Mouse (Mus musculus) mouse embryonic stem cell (cell line): Measurements from ENCODE around the gene Slc35b2.

ENCODE experiments used
- in situ Hi-C, 2 experiments: fragments of 300-500 bp; cut with MboI; formaldehyde crosslinking; loops; 1 replicate in 1 of 2; 3 replicates in 1 of 2; pipeline ENCODE4 v1.14.3; 2019 to 2020; ENCODE audit warnings: low sequenced_read_pairs in 2 of 2, low pct_unique_long_range_greater_than_20kb in 1 of 2, mixed read lengths in 1 of 2; ENCODE audit not compliant: unreplicated experiment in 1 of 2

Slc35b2 gene

DNA sequence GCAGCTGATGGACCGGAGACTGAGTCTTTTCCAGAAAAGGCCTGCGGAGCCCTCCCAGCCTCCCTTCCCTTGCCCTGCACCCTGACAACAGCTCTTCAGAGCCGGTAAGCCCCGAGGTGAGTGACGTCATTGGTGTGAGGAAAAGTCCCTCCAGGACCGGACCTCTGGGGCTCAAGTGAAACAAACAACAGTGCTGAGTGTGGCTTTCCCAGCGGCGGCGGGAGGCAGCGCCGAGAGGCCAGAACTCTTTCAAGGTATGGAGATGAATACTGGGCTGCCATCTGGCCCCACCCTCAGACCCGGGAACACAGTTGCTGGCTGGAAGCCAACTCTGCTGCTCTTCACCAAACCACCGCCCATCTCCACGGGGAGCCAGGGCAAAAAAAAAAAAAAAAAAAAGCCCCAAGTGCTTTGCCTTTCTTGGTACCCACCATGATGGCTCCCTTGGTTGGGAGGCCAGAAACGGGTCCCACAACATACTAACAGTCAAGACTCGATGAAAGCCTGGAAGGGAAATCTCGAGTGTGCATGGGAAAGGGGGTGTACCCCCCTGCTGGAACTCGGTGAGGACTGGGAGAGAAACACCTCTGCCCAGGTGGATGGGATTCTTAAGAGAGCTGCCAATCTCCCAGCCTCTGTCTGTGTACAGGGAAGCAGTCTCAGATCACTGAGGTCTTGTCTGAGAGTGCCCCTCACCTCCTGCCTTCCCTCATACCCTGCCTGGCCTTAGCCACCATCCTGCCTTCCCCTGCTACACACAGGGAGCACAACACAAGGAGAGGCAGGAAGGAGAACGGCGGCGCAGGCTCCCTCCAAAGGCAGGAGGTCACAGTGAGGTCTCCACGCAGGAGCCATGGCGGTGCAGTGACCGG, 19.4 kb upstream of the Slc35b2 start:
- in situ Hi-C loops: no loop called here

DNA sequence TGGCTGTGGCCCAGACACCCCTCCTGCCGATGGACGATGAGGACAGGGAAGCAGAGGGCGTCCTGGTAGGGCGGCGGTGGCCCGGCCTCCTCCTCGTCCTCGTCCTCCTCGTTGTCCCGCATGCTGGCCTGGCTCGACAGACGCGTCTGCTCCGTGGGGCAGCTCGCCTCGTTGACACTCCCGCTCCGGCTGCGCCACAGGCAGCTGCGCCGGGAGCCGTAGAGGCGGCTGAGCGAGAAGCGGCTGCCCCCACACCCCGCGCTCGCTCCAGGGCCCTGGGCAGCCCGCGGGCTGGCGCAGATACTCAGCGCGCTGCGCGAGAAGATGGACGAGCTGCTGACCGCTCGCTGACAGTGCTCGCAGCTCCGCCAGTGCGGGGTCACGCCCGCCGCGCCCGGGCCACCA, 18.8 kb upstream of the Slc35b2 start:
- in situ Hi-C loops: no loop called here

DNA sequence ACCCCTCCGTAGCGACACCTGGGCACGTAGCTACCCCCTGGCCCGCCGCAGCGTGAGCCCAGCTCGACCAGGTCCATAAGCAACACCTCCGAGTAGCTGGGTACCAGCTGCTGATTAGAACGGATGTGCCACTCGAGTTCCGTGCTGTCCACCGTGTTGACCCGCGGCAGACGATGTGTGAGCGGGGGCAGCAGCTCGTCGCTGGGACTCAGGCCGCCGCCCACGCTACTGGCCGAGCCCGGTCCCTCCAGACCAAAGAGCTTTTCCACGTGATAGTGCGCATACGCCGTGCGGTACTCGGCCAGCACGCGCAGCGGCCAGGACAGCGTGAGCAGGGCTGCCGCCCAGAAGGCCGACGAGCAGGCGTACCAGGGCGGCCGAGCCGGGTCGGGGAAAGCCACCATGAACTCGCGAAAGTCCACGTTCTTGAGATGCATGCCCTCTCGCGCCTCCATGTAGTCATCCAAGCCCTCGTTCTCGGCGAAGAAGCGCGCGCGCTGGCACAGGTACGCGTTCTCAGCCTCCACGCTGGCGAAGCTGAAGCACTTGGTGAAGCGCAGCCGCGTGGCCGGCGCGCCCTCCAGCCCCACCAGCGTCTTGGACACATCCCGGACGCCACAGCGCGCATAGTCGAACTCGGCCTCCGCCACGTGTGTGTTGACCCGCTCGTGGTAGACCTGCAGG, 18.3 kb upstream of the Slc35b2 start:
- in situ Hi-C loops: no loop called here

DNA sequence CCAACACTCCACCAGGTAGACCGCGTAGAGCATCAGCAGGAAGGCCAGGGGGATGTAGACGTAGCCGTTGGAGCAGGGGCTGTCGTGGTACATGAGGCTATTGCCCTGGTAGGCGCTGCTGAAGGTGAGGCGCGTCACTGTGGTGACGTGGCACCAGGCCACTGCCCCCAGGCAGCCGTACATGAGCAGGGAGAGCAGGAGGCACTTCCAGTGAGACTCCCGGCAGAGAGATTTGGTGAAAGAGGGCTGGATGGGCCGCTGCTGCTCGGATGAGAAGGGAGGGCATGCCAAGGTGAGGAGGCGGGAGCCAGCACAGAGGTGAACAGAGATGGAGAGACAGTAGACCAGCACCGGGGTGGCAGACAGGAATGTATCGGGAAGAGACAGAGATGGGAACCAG, 16.7 kb upstream of the Slc35b2 start:
- in situ Hi-C loops: no loop called here

DNA sequence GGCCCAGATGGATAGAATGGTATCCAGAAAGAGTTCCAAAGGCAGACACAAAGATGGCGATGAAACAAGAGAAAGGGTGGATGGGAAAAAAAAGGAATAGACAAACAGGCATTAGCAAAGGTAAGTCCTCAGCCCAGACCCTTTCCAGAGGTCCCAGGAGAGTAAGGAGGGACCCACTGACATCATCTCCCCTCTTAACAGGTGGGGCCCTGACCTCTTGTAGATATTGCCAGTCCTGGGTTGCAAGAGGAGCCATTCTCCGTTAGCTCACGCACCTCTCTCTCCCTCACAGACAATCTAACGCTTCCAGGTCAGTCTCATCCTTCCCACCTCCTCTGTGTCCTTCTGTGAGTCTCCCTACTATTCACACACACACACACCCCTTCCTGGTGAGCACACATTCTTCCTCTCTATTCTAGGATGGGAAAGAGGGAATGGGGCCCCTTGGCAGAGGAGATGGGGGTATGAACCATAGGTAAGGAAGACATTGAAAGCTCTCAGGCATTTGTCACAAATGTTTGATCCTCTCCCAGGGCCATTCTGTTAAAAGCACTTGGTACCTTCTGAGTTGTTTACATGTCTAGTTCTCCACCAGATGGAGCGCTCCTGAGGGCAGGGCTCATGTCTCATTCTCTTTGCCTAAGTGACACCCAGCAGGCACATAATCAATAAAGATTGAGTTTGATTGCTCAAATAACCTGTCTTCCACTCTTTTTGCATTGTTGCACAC, 16.0 kb upstream of the Slc35b2 start:
- in situ Hi-C loops: no loop called here

DNA sequence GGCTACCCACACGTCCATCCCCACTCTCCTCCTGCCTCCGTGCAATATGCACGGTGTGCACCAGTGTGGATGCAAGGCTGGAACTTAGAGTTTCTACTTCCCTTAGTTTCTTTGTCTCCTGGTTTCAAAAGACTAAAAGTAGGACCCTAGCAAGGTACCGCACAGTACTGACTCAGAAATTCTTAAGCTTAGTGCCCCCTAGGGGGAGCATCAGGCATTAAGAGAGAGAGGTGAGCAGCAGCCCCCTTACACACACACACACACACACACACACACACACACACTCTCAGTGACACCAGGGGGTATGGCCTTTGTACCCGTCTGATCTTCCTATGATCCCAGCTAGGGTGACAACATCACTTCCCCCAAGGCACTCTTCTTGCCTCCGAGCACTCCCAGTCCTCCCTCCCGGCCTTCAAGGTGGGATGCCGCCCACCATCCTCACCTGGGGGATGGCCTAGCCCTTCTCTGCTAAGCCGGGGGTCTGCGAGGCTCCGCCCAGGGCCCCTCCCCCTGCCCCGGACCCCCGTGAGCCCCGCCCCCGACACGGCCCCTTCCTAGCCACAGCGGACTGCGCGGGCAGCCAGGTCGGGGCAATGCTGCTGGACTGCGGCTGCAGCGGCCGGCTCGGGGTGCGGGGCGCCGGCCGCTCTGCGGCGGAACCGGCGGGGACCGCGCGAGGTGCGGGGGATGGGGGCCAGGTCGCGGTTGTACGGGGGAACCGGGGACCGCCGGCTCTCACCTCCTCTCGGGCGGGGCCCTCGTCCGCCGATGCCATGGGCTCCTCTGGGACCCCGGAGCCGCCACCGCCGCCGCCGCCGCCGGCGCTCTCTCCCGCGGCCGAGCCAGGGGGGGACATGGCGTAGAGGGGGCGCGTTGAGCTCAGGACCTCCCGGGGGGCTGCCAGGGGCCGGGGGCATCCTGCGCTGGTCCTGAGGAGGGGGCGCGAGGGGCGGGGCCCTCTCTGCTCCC, 14.8 kb upstream of the Slc35b2 start:
- in situ Hi-C loops: no loop called here

DNA sequence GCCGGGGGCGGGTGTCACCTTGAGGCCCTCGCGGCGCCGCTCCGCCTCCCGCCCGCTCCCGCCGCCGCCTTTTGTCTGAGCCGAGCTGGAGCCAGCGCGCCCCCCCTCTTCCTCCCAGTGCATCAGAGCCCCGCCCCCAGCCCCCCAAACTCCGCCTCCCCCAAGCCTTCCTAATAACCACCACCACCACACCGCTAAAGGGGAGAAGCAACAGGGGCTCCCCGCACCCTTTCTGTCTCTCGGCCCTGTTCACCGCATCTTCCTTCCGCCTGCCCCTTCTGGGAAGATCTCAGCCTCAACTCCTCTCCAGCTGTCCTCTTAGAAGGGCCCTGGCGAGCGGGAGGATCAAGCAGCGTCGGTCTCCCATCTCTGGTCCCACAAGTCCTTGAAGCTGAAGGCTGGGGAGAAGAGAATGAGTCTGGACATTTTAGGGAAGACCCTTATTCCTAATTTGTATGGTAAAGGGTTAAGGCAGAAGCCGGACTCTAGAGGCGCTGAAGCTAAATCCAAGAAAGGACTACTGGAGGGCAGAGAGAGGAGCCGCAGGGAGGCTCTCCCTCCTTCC, 14.0 kb upstream of the Slc35b2 start, which contains the start of gene Tmem151b:
Gene Tmem151b (minus strand): TSS at position 61 of the 565 bp plus-strand sequence.
- in situ Hi-C loops: loop anchor here in 1 of 2 experiments (5.0 kb wide), 1 partner anchor 72 kb away; the partner anchor contains the start of gene Spats1

DNA sequence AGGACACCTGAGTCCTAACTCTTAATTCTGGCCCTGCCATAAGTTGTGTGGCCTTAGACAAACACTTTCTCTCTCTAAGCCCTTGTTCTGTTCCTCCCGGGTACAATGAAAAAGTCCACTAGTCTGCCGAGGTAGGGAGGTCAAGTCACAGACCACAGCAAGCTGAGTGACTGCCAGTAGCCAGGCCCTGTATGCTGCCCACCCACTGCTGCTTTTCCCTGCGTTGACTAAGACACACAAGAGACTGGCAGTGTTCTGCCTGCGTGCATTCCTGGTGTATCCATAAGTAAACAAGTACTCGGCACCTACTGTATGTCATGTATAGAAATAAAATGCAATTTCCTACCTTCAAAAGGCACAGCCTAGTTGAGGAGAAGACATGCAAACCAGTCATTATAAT, 13.4 kb upstream of the Slc35b2 start:
- in situ Hi-C loops: loop anchor here in 1 of 2 experiments (5.0 kb wide), 1 partner anchor 73 kb away; the partner anchor contains the start of gene Spats1

DNA sequence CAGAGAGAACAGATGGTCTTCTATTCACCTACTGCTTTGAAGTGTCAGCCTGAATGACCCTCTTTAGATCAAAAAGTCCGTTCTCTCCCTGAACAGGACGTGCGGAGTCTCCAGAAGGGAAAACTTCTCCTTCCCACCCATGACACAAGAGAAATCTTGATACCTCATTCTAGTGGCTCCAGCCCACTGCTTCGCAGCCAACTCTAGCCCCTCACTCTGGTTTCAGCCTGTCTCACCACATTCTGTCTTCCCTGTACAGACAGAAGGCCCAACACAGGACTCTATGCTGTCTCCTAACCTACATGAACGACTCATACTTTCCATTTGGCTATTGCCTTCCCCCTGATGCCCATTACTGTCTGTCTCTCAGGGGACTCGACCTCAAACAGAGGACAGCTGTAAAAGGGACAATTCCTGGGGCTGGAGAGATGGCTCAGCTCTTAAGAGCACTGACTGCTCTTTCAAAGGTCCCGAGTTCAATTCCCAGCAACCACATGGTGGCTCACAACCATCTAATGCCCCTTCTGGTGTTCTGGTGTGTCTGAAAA, 12.4 kb upstream of the Slc35b2 start:
- in situ Hi-C loops: loop anchor here in 1 of 2 experiments (5.0 kb wide), 1 partner anchor 74 kb away; the partner anchor contains the start of gene Spats1

DNA sequence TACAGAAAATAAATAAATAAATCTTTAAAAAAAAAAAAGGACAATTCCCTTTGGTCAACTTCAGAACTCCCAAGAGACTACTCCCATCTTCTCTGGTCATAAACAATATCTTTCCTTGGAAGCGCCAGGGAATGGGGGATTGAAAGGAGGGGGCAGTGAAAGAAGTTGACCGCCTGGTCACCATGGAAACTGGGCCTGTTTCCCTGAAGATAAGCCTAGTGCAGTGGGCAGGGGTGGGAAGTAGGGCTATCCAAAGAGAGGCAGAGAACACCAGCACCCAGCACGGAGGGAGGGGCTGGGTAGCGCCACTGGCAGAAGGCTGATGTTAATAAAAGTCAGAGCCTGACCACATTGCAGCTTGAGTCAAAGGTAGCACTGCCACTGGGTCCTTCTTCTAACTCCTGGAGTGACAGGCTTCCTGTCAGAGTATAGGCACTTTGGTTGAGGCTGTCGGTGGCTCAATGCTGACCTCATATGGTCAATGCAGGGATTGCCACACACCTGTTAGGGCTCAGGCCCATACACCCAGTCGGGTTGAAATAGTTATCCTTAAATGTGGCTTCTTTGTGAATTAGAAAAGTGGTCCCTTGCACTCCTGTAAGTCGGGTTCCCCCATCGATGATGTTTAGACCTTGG, 11.7 kb upstream of the Slc35b2 start:
- in situ Hi-C loops: loop anchor here in 1 of 2 experiments (5.0 kb wide), 1 partner anchor 75 kb away; the partner anchor contains the start of gene Spats1

DNA sequence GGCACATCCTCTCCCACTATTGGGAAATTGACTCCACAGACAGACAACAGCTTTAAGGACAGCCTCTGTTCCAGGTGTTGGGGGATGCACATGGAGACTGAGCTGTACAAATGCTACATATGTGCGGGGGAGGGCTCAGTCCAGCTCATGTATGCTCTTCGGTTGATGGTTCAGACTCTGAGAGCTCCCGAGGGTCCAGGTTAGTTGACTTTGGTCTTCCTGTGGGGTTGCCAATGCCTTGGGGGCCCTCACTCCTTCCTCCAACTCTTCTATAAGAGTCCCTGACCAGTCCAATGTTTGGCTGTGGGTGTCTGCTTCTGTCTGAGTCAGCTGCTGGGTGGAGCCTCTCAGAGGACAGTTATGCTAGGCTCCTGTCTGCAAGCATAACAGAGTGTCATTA, 10.6 kb upstream of the Slc35b2 start:
- in situ Hi-C loops: loop anchor here in 1 of 2 experiments (5.0 kb wide), 1 partner anchor 76 kb away; the partner anchor contains the start of gene Spats1

DNA sequence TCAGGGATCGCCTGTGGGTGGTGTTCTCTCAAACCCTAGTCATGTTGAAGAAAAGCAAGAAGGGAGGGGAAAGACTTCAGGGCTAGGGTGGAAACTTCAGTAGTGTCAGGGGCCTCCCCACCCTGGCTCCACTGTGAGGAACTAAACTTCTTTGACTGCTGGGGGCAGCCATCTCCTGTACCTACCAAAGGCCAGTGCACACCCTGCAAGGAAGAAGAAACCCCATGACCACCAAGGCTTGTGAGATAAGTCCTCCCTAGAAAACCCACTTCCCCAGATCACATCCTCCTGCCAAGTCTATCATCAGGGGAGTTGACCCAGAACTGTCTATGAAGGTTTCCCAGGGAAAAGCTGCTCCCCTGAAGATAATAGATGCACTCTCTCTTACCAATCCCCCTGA, 9.3 kb upstream of the Slc35b2 start:
- in situ Hi-C loops: loop anchor here in 1 of 2 experiments (5.0 kb wide), 1 partner anchor 77 kb away; the partner anchor contains the start of gene Spats1

DNA sequence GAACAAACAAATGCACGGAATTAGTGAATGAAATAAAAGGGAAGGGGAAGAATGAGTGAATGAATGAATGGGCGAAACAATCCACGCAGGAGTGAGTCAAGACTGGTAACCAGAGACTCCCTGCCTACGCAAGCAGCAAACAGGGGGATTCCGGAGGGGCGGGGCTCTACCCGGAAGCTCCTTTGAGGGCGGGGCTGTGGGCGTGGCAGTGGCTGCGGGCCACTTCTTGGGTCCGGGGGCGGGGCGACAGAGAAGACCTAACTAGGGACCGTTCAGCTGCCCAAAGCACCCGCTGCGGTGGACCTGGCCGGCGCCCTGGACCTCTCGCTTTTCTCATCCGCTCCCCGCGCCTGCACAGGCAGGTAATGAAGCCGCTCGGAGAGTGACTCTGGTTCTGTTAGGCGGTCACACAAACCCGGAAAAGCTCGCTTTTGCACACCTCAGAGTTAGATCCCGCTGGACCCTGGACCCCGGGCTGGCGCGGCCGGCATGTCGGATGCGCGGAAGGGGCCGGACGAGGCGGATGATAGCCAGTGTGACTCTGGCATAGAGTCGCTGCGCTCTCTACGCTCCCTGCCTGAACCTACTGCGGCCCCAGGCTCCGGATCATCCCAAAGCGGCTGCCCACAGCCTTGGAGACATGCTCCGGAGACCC, 8.1 kb upstream of the Slc35b2 start, which contains the start of gene Nfkbie:
Gene Nfkbie (plus strand): TSS at position 252 of the 655 bp plus-strand sequence.
- in situ Hi-C loops: loop anchor here in 1 of 2 experiments (5.0 kb wide), 1 partner anchor 78 kb away; the partner anchor contains the start of gene Spats1

DNA sequence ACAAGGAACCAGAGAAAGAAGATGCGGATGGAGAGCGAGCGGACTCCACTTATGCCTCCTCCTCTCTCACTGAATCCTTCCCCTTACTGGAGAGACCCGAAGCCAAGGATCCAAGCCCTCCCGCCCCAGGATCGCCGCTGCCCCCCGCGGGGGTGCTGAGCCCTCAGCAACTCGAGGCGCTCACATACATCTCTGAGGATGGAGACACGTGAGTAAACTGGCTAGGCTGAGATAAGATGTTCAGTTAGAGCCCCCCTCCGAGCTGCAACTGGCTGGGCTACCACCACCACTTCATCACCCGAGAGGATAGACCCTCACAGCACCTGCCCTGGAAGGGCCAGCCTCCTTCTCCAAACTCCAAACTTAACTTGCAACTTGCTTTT, 7.6 kb upstream of the Slc35b2 start:
- in situ Hi-C loops: loop anchor here in 1 of 2 experiments (5.0 kb wide), 1 partner anchor 79 kb away; the partner anchor contains the start of gene Spats1

DNA sequence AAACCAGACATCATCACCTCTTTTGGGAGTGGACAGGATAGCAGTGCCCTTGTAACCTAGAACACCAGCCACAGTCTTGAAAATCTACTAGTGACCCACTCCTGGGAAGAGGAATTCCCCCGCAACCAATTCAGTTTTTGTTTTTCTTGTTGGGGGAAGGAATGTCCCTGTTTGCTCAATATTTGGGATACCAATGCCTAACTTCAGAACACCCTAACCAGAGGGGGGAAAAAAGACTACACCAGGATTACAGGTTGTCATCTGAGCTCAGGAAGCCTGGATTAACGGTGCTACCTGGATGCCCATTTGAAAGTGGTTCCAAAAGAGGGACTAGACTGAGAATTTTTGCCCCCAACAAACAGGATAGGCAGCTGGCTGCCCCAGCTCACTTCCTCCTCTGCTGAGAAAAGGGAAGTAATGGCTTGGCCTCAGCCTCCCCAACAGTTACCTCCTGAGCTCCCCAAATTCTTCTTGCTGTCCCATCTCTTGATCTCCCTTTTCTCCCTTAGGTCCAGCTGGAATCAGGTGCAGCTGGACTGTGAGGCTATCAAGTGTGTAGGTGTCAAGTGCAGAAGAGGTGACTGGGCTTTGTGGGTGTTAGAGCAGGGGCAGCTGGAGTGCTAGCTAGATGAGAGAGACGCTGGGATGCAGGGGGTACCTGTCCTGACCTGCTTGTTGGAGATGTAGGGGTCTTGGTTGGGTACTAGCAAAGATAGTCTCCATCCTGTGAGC, 7.0 kb upstream of the Slc35b2 start:
- in situ Hi-C loops: loop anchor here in 1 of 2 experiments (5.0 kb wide), 1 partner anchor 79 kb away; the partner anchor contains the start of gene Spats1
